Mouse (Mus musculus) embryonic facial prominence, embryonic 12.5 days (tissue): ENCODE measurements around the gene Vps13d. TPM values are rescaled to one million over a fixed set of nuclear protein-coding genes. Genes with fewer than 3 reads are reported as not detected.

Experiments
- ATAC-seq: fragments of 200-750 bp; cut with Nextera tagmentation; 2 replicates; pipeline ENCODE4 v1.8.0; 2017; ENCODE audit not compliant: insufficient number of reproducible peaks, insufficient read depth, low FRiP score, low TSS enrichment
- H3K27ac ChIP-seq: fragments of 300-500 bp; sonication (generic); 2 replicates; pipeline ENCODE4 v1.5.1; 2016; ENCODE audit warnings: mild to moderate bottlenecking
- H3K27me3 ChIP-seq: fragments of 300-500 bp; sonication (generic); 2 replicates; pipeline ENCODE4 v1.6.1; 2016; ENCODE audit warnings: mild to moderate bottlenecking, moderate library complexity
- H3K36me3 ChIP-seq: fragments of 300-500 bp; sonication (generic); 2 replicates; pipeline ENCODE4 v1.6.1; 2016; ENCODE audit warnings: mild to moderate bottlenecking
- H3K4me1 ChIP-seq: fragments of 300-500 bp; sonication (generic); 2 replicates; pipeline ENCODE4 v1.6.1; 2016
- H3K4me2 ChIP-seq: fragments of 300-500 bp; sonication (generic); replicated peaks from 2 replicates; pipeline ENCODE4 v1.6.1; 2016; ENCODE audit warnings: mild to moderate bottlenecking, moderate library complexity
- H3K4me3 ChIP-seq: fragments of 300-500 bp; sonication (generic); 2 replicates; pipeline ENCODE4 v1.5.1; 2016; ENCODE audit warnings: mild to moderate bottlenecking
- H3K9ac ChIP-seq: fragments of 300-500 bp; sonication (generic); 2 replicates; pipeline ENCODE4 v1.6.1; 2016; ENCODE audit warnings: mild to moderate bottlenecking, moderate library complexity
- H3K9me3 ChIP-seq: fragments of 300-500 bp; sonication (generic); 2 replicates; pipeline ENCODE4 v1.6.1; 2016; ENCODE audit warnings: mild to moderate bottlenecking, moderate library complexity
- WGBS: fragments of 180-500 bp; shearing (Covaris S2); methylation state at CpG from one replicate; pipeline ENCODE4 v1.1.7; 2016; 5-methylcytosine and 5-hydroxymethylcytosine counted together
- polyA plus RNA-seq: library from polyadenylated mRNA; unstranded; fragments of >200 nt; fragmentation: Nextera tagmentation; extraction: Ambion mirVana; gene quantifications from 2 replicates; pipeline ENCODE4 v1.2.1, GENCODE M21; 2016

Vps13d gene
- polyA plus RNA-seq, 1 experiment from 2014 or later: 6.9 TPM

- no peak overlapping the region for H3K4me3 ChIP-seq
- H3K36me3 ChIP-seq: peaks cover 42% of the 10 kb centered on the region
- 0 out of 2 replicates have a peak, but pooled peaks cover 4% of the 10 kb centered on the region for H3K4me1 ChIP-seq
- no peaks in the 10 kb centered on the region for H3K27me3 ChIP-seq
- no peaks in the 10 kb centered on the region for H3K9me3 ChIP-seq
- H3K4me2 ChIP-seq: no peak overlapping the region
- WGBS: 67% methylated on average over 6 of the region's 6 CpGs
- H3K9ac ChIP-seq: no peak overlapping the region
- ATAC-seq: no peak
- no peak overlapping the region for H3K27ac ChIP-seq
Measured at GRCm38 (mm10) chr4:145101823-145102718, 92.7 kb downstream of the Vps13d start.

- no peak for ATAC-seq
- H3K4me1 ChIP-seq: 0 out of 2 replicates have a peak, but pooled peaks cover 11% of the 10 kb centered on the region
- H3K4me2 ChIP-seq: no peak overlapping the region
- no peaks in the 10 kb centered on the region for H3K9me3 ChIP-seq
- H3K27me3 ChIP-seq: no peaks in the 10 kb centered on the region
- H3K9ac ChIP-seq: no peak overlapping the region
- 82% methylated on average over 6 of the region's 6 CpGs for WGBS
- no peak overlapping the region for H3K27ac ChIP-seq
- no peak overlapping the region for H3K4me3 ChIP-seq
- peaks cover 41% of the 10 kb centered on the region for H3K36me3 ChIP-seq
Measured at GRCm38 (mm10) chr4:145099853-145100252, 95.0 kb downstream of the Vps13d start.

- H3K36me3 ChIP-seq: peaks cover 40% of the 10 kb centered on the region
- no peak for ATAC-seq
Measured at GRCm38 (mm10) chr4:145099344-145099743, 95.5 kb downstream of the Vps13d start.

GRCm38 (mm10) chr4:145097974-145098373 lies 96.8 kb downstream of the Vps13d start:
- Histone ChIP-seq H3K4me1 (0 out of 2 replicates have a peak, but pooled peaks cover 11% of the 10 kb centered on the region), H3K9me3 (no peaks in the 10 kb centered on the region), H3K4me2 (no peak overlapping the region), H3K27me3 (no peaks in the 10 kb centered on the region), H3K9ac (no peak overlapping the region), H3K27ac (no peak overlapping the region), H3K36me3 (peaks cover 49% of the 10 kb centered on the region), H3K4me3 (no peak overlapping the region)
- 90% methylated on average over 3 of the region's 3 CpGs for WGBS
- ATAC-seq: no peak

More at GRCm38 (mm10) chr4:145099344-145099743, 95.5 kb downstream of the Vps13d start:
- H3K4me3 ChIP-seq: no peak overlapping the region
- WGBS: 87% methylated on average over 1 of the region's 1 CpGs
- no peaks in the 10 kb centered on the region for H3K27me3 ChIP-seq
- no peak overlapping the region for H3K9ac ChIP-seq
- 0 out of 2 replicates have a peak, but pooled peaks cover 11% of the 10 kb centered on the region for H3K4me1 ChIP-seq
- no peaks in the 10 kb centered on the region for H3K9me3 ChIP-seq
- H3K4me2 ChIP-seq: no peak overlapping the region
- no peak overlapping the region for H3K27ac ChIP-seq

GRCm38 (mm10) chr4:145096481-145097039 lies 98.2 kb downstream of the Vps13d start:
- Histone ChIP-seq H3K9ac (no peak overlapping the region), H3K4me2 (no peak overlapping the region), H3K27me3 (no peaks in the 10 kb centered on the region), H3K9me3 (no peaks in the 10 kb centered on the region), H3K4me1 (0 out of 2 replicates have a peak, but pooled peaks cover 11% of the 10 kb centered on the region), H3K4me3 (no peak overlapping the region), H3K27ac (no peak overlapping the region), H3K36me3 (peaks cover 55% of the 10 kb centered on the region)
- no peak for ATAC-seq
- 52% methylated on average over 5 of the region's 5 CpGs for WGBS

- H3K4me2 ChIP-seq: no peak overlapping the region
- H3K9me3 ChIP-seq: no peaks in the 10 kb centered on the region
- WGBS: 88% methylated on average over 4 of the region's 4 CpGs
- peaks cover 46% of the 10 kb centered on the region for H3K36me3 ChIP-seq
- no peak overlapping the region for H3K27ac ChIP-seq
- H3K9ac ChIP-seq: no peak overlapping the region
- no peaks in the 10 kb centered on the region for H3K27me3 ChIP-seq
- no peaks in the 10 kb centered on the region for H3K4me1 ChIP-seq
- no peak overlapping the region for H3K4me3 ChIP-seq
- ATAC-seq: no peak
Measured at GRCm38 (mm10) chr4:145086509-145086908, 108.3 kb downstream of the Vps13d start.

- H3K4me2 ChIP-seq: no peak overlapping the region
- no peak overlapping the region for H3K9ac ChIP-seq
- no peak for ATAC-seq
- 73% methylated on average over 2 of the region's 2 CpGs for WGBS
- no peak overlapping the region for H3K27ac ChIP-seq
- H3K27me3 ChIP-seq: no peaks in the 10 kb centered on the region
- H3K4me1 ChIP-seq: no peaks in the 10 kb centered on the region
- H3K36me3 ChIP-seq: peaks cover 44% of the 10 kb centered on the region
- no peaks in the 10 kb centered on the region for H3K9me3 ChIP-seq
- H3K4me3 ChIP-seq: no peak overlapping the region
Measured at GRCm38 (mm10) chr4:145079324-145079723, 115.5 kb downstream of the Vps13d start.

GRCm38 (mm10) chr4:145074276-145074675 lies 120.5 kb downstream of the Vps13d start:
- no peaks in the 10 kb centered on the region for H3K27me3 ChIP-seq
- 81% methylated on average over 2 of the region's 2 CpGs for WGBS
- H3K4me2 ChIP-seq: no peak overlapping the region
- H3K36me3 ChIP-seq: peaks cover 42% of the 10 kb centered on the region
- no peak overlapping the region for H3K9ac ChIP-seq
- no peak for ATAC-seq
- no peaks in the 10 kb centered on the region for H3K9me3 ChIP-seq
- H3K4me1 ChIP-seq: no peaks in the 10 kb centered on the region; the same call in 1 of the 2 replicates
- no peak overlapping the region for H3K4me3 ChIP-seq
- H3K27ac ChIP-seq: no peak overlapping the region

GRCm38 (mm10) chr4:145073728-145074127 lies 121.1 kb downstream of the Vps13d start:
- WGBS: 55% methylated on average over 7 of the region's 7 CpGs
- no peaks in the 10 kb centered on the region for H3K27me3 ChIP-seq
- no peak overlapping the region for H3K27ac ChIP-seq
- H3K36me3 ChIP-seq: peaks cover 38% of the 10 kb centered on the region
- no peak for ATAC-seq
- H3K9me3 ChIP-seq: no peaks in the 10 kb centered on the region
- H3K9ac ChIP-seq: no peak overlapping the region
- no peak overlapping the region for H3K4me3 ChIP-seq
- no peak overlapping the region for H3K4me2 ChIP-seq
- no peaks in the 10 kb centered on the region; the same call in 1 of the 2 replicates for H3K4me1 ChIP-seq

GRCm38 (mm10) chr4:145071942-145072341 lies 122.9 kb downstream of the Vps13d start:
- 81% methylated on average over 7 of the region's 7 CpGs for WGBS
- ATAC-seq: no peak
- Histone ChIP-seq H3K27me3 (no peaks in the 10 kb centered on the region), H3K4me3 (no peak overlapping the region), H3K9ac (no peak overlapping the region), H3K9me3 (no peaks in the 10 kb centered on the region), H3K36me3 (peaks cover 40% of the 10 kb centered on the region), H3K4me2 (no peak overlapping the region), H3K27ac (no peak overlapping the region), H3K4me1 (peaks cover 4% of the 10 kb centered on the region)

GRCm38 (mm10) chr4:145067019-145067680 lies 127.7 kb downstream of the Vps13d start:
- Histone ChIP-seq H3K9ac (no peak overlapping the region), H3K4me1 (peaks cover 6% of the 10 kb centered on the region), H3K4me2 (no peak overlapping the region), H3K9me3 (no peaks in the 10 kb centered on the region), H3K4me3 (no peak overlapping the region), H3K36me3 (peaks cover 40% of the 10 kb centered on the region), H3K27me3 (no peaks in the 10 kb centered on the region), H3K27ac (peak overlapping the region; percentile 75)
- peak; percentile 87 for ATAC-seq
- WGBS: 15% methylated on average over 6 of the region's 6 CpGs
